Mouse (Mus musculus): ENCODE results near the gene Ly6f. TPM values are rescaled to one million over a fixed set of nuclear protein-coding genes. Genes with fewer than 3 reads are reported as not detected.
"Not testable (repeated sequence)": the region's sequence is repeated elsewhere in the genome, so short reads cannot be mapped to it uniquely, and the experiment has no call there.

The Ly6f gene
- polyA plus RNA-seq, 1 experiment from 2014 or later: not detected

- H3K4me1 ChIP-seq (replicated peaks): no peaks in the 10 kb centered on the region
- H3K27ac ChIP-seq: no peak overlapping the region
- H3K36me3 ChIP-seq: no peaks in the 10 kb centered on the region
- no peak overlapping the region for H3K4me3 ChIP-seq
- no peak overlapping the region for H3K9ac ChIP-seq
- WGBS: 72% methylated on average over 3 of the region's 3 CpGs
- H3K4me2 ChIP-seq: no peak overlapping the region
- no peak for ATAC-seq (ENCODE audit: low FRiP score)
- H3K27me3 ChIP-seq: no peaks in the 10 kb centered on the region
- no peaks in the 10 kb centered on the region for H3K9me3 ChIP-seq
These were observed 3.7 kb downstream of the Ly6f start for GRCm38 (mm10) chr15:75271891-75272290.

DNA sequence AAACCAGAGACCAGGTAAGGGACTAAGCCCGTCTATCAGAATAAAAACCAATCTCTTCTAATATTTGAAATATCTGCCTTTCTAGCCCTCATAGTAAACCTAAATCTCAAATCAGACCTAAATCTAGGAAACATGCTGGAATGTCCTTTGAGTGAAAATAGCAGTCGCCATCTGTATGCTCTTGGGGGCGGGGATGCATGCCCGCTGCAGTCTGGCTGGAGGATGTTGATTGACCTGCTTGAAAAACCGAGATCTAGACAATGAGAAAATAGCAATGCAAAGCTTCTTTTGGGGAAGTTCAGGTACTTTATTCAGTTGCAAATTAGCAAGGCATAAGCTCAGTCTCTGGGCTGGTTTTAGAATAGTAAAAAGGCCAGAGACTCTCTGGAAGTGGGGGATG, 13.8 kb downstream of the Ly6f start:
- not testable (repeated sequence) for H3K4me3 ChIP-seq; H3K27ac ChIP-seq; H3K27me3 ChIP-seq; H3K36me3 ChIP-seq; ATAC-seq (ENCODE audit: low FRiP score); H3K9me3 ChIP-seq; H3K4me2 ChIP-seq; H3K4me1 ChIP-seq (replicated peaks); H3K9ac ChIP-seq
- WGBS: 64% methylated on average over 5 of the region's 5 CpGs

- H3K27me3 ChIP-seq; H3K9ac ChIP-seq; H3K36me3 ChIP-seq; H3K9me3 ChIP-seq; H3K4me1 ChIP-seq (replicated peaks); H3K4me3 ChIP-seq; ATAC-seq (ENCODE audit: low FRiP score); H3K4me2 ChIP-seq; H3K27ac ChIP-seq: not testable (repeated sequence)
- WGBS: 88% methylated on average over 4 of the region's 4 CpGs
These were observed 18.3 kb downstream of the Ly6f start for GRCm38 (mm10) chr15:75286512-75286911.

DNA sequence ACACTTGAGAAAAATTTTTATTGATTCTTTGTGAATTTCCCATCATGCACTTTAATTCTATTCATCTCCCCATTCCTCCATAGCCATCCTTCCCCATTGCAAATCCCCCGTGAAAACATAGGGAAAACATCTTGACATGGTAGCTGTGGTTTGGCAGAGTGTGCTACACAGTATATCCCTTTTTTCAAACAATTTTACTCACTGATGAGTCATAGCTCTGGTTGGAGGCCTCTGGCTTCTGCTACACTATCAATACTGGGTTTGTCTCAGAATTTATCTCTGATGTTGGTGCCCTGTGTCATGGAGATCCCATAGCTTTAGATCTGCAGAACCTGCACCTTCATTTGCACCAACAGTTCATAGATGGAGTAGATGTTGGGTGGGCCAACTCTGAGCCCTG, 24.2 kb downstream of the Ly6f start:
- no peak overlapping the region for H3K4me2 ChIP-seq
- no peaks in the 10 kb centered on the region for H3K36me3 ChIP-seq
- no peak for ATAC-seq (ENCODE audit: low FRiP score)
- WGBS: 97% methylated on average over 1 of the region's 1 CpGs
- H3K4me1 ChIP-seq (replicated peaks): no peaks in the 10 kb centered on the region
- H3K9ac ChIP-seq: no peak overlapping the region
- H3K9me3 ChIP-seq: no peaks in the 10 kb centered on the region; the same call in 1 of the 2 replicates
- H3K27ac ChIP-seq: no peak overlapping the region
- no peak overlapping the region for H3K4me3 ChIP-seq
- H3K27me3 ChIP-seq: no peaks in the 10 kb centered on the region

- no peaks in the 10 kb centered on the region for H3K36me3 ChIP-seq
- H3K27me3 ChIP-seq: no peaks in the 10 kb centered on the region
- H3K4me3 ChIP-seq: no peak overlapping the region
- H3K4me2 ChIP-seq: no peak overlapping the region
- no peak for ATAC-seq (ENCODE audit: low FRiP score)
- no peak overlapping the region for H3K9ac ChIP-seq
- H3K9me3 ChIP-seq: no peaks in the 10 kb centered on the region; the same call in 1 of the 2 replicates
- 88% methylated on average over 7 of the region's 7 CpGs for WGBS
- no peak overlapping the region for H3K27ac ChIP-seq
- H3K4me1 ChIP-seq (replicated peaks): no peaks in the 10 kb centered on the region
These were observed 25.7 kb downstream of the Ly6f start for GRCm38 (mm10) chr15:75293873-75294385.

GRCm38 (mm10) chr15:75306101-75306500, 37.9 kb downstream of the Ly6f start:
- Histone ChIP-seq H3K4me1 (replicated peaks) (no peaks in the 10 kb centered on the region), H3K27ac (no peak overlapping the region), H3K36me3 (no peaks in the 10 kb centered on the region), H3K4me2 (no peak overlapping the region), H3K27me3 (no peaks in the 10 kb centered on the region), H3K9me3 (no peaks in the 10 kb centered on the region), H3K9ac (no peak overlapping the region), H3K4me3 (no peak overlapping the region)
- no peak for ATAC-seq (ENCODE audit: low FRiP score)
- WGBS: 53% methylated on average over 1 of the region's 1 CpGs

GRCm38 (mm10) chr15:75309186-75309585, 41.0 kb downstream of the Ly6f start:
- Histone ChIP-seq H3K36me3 (no peaks in the 10 kb centered on the region), H3K4me1 (replicated peaks) (no peaks in the 10 kb centered on the region), H3K9ac (no peak overlapping the region), H3K27me3 (no peaks in the 10 kb centered on the region), H3K9me3 (no peaks in the 10 kb centered on the region), H3K4me2 (no peak overlapping the region), H3K27ac (no peak overlapping the region), H3K4me3 (no peak overlapping the region)
- 89% methylated on average over 4 of the region's 4 CpGs for WGBS
- ATAC-seq (ENCODE audit: low FRiP score): no peak

DNA sequence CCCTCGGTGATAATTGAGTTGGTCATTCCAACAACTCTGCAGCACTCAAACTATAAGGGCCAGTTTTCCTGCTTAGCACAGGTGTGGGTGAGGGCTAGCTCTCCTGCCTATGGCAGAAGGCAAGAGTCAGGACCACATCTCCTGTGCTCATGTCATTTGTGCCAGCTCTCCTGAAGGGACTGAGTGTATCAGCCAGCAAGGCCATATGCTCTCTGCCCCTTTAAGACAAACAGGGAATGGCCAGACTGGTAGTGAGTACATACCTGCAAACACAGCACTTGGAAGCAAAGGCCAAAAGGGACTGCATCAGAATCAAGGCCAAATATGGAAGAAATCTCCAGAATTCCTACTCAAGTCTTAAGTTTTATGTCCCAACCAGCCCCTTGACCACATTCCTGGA, 41.7 kb downstream of the Ly6f start:
- Histone ChIP-seq H3K4me3 (no peak overlapping the region), H3K27ac (no peak overlapping the region), H3K4me1 (replicated peaks) (no peaks in the 10 kb centered on the region), H3K4me2 (no peak overlapping the region), H3K9me3 (no peaks in the 10 kb centered on the region), H3K27me3 (no peaks in the 10 kb centered on the region), H3K9ac (no peak overlapping the region), H3K36me3 (no peaks in the 10 kb centered on the region)
- no peak for ATAC-seq (ENCODE audit: low FRiP score)
- WGBS: 100% methylated on average over 1 of the region's 1 CpGs

DNA sequence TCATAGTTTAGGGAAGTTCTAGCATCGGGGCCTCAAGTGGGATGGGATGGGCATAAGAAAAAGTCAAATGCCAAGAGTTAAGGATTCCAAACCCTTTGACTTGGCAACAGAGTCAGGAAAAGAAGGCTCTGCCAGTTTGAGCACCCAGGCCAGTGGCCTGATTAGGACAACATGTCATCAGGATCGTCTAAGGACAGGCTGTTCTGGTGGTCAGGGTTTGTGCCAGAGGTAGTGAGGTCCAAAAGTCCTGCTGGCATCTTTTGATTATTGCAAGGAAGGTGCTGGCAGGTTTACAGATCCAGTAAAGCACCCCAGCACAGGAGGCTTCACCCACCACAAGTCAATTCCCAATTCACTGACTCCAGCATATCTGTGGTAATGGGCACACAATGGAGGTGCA, 46.2 kb downstream of the Ly6f start:
- H3K36me3 ChIP-seq: no peaks in the 10 kb centered on the region
- H3K4me2 ChIP-seq: no peak overlapping the region
- no peaks in the 10 kb centered on the region for H3K27me3 ChIP-seq
- ATAC-seq (ENCODE audit: low FRiP score): no peak
- H3K4me3 ChIP-seq: no peak overlapping the region
- H3K27ac ChIP-seq: no peak overlapping the region
- no peaks in the 10 kb centered on the region for H3K9me3 ChIP-seq
- H3K4me1 ChIP-seq (replicated peaks): no peaks in the 10 kb centered on the region
- H3K9ac ChIP-seq: no peak overlapping the region
- 90% methylated on average over 2 of the region's 2 CpGs for WGBS

DNA sequence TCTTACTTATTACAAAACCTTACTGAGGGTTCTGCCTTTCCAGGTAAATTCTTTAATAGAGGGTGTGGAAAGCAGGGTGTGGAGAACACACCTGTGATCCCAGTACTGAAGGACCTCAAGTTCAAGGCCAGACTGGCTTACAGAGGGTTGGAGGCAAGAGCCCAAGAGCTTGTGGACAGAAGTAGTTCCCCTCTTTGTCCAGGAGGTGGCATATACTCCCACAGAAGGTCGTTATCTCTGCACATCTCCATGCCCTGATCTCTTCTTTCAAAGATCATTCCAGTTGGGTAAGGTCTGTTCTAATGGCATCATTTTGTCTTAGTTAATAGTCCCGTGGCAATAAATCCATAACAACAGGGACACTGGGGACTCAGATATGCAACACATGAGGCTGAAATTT, 49.0 kb downstream of the Ly6f start:
- no peak for ATAC-seq (ENCODE audit: low FRiP score)
- H3K9me3 ChIP-seq: peaks cover 21% of the 10 kb centered on the region; the same call in 1 of the 2 replicates
- H3K9ac ChIP-seq: no peak overlapping the region
- whole genome bisulfite sequencing: 71% methylated on average over 2 of the region's 2 CpGs
- no peak overlapping the region for H3K4me3 ChIP-seq
- H3K4me1 ChIP-seq (replicated peaks): no peaks in the 10 kb centered on the region
- no peaks in the 10 kb centered on the region for H3K27me3 ChIP-seq
- H3K27ac ChIP-seq: no peak overlapping the region
- no peak overlapping the region for H3K4me2 ChIP-seq
- no peaks in the 10 kb centered on the region for H3K36me3 ChIP-seq

DNA sequence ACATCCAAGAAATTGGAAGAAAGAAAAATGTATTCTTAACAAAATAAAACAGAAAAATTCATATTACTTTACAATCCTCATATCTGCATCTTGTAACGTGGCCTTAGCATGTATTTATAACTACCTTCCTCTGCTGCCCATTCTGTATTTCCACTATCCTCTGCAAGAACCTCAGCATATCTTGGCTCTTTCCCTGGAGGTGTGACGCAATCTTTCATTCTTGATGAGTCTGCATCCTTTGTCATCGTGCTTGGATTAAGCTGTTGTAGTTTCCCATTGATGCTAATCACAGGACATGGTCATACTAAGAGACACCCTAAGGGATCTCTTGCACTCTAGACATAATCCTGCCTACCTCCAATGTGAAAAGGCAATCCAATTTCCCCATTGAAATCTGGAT, 50.4 kb downstream of the Ly6f start:
- H3K4me3 ChIP-seq: no peak overlapping the region
- no peak overlapping the region for H3K4me2 ChIP-seq
- no peaks in the 10 kb centered on the region for H3K4me1 ChIP-seq (replicated peaks)
- H3K36me3 ChIP-seq: no peaks in the 10 kb centered on the region
- ATAC-seq (ENCODE audit: low FRiP score): no peak
- H3K27ac ChIP-seq: no peak overlapping the region
- WGBS: 93% methylated on average over 3 of the region's 3 CpGs
- no peaks in the 10 kb centered on the region for H3K27me3 ChIP-seq
- no peak overlapping the region for H3K9ac ChIP-seq
- peaks cover 32% of the 10 kb centered on the region; the same call in 1 of the 2 replicates for H3K9me3 ChIP-seq

GRCm38 (mm10) chr15:75320104-75320503, 51.9 kb downstream of the Ly6f start:
- Histone ChIP-seq H3K27ac (no peak overlapping the region), H3K4me1 (replicated peaks) (no peaks in the 10 kb centered on the region), H3K4me3 (no peak overlapping the region), H3K4me2 (no peak overlapping the region), H3K36me3 (no peaks in the 10 kb centered on the region), H3K9ac (no peak overlapping the region), H3K27me3 (no peaks in the 10 kb centered on the region), H3K9me3 (peaks cover 32% of the 10 kb centered on the region; the same call in 1 of the 2 replicates)
- WGBS: 94% methylated on average over 3 of the region's 3 CpGs
- no peak for ATAC-seq (ENCODE audit: low FRiP score)
